Mouse (Mus musculus) forebrain, embryonic 15.5 days (tissue): ENCODE data around the gene Gm5773. TPM values are rescaled to one million over a fixed set of nuclear protein-coding genes. Genes with fewer than 3 reads are reported as not detected.
A peak's percentile ranks its signal among the peaks of the same experiment; 100 is the strongest.
"Not testable (repeated sequence)": the region's sequence is repeated elsewhere in the genome, so short reads cannot be mapped to it uniquely, and the experiment has no call there.

Source experiments
- ATAC-seq: fragments of 200-750 bp; cut with Nextera tagmentation; replicated peaks from 2 replicates; pipeline ENCODE4 v1.8.0; 2017; ENCODE audit warnings: mild to moderate bottlenecking, moderate TSS enrichment, moderate library complexity
- H3K27ac ChIP-seq: fragments of 300-500 bp; sonication (generic); replicated peaks from 2 replicates; pipeline ENCODE4 v1.5.1; 2015; ENCODE audit warnings: mild to moderate bottlenecking, inconsistent platforms
- H3K27me3 ChIP-seq: fragments of 300-500 bp; sonication (generic); 2 replicates; pipeline ENCODE4 v1.6.1; 2015; ENCODE audit warnings: inconsistent platforms
- H3K36me3 ChIP-seq: fragments of 300-500 bp; sonication (generic); 2 replicates; pipeline ENCODE4 v1.6.1; 2015; ENCODE audit warnings: mild to moderate bottlenecking, inconsistent platforms
- H3K4me1 ChIP-seq: fragments of 300-500 bp; sonication (generic); 2 replicates; pipeline ENCODE4 v1.6.1; 2015; ENCODE audit warnings: inconsistent platforms
- H3K4me2 ChIP-seq: fragments of 300-500 bp; sonication (generic); replicated peaks from 2 replicates; pipeline ENCODE4 v1.6.1; 2015; ENCODE audit warnings: mild to moderate bottlenecking, inconsistent platforms
- H3K4me3 ChIP-seq: fragments of 300-500 bp; sonication (generic); 2 replicates; pipeline ENCODE4 v1.5.1; 2015; ENCODE audit warnings: mild to moderate bottlenecking, inconsistent platforms
- H3K9ac ChIP-seq: fragments of 300-500 bp; sonication (generic); replicated peaks from 2 replicates; pipeline ENCODE4 v1.6.1; 2015; ENCODE audit warnings: mild to moderate bottlenecking, inconsistent platforms
- H3K9me3 ChIP-seq: fragments of 300-500 bp; sonication (generic); 2 replicates; pipeline ENCODE4 v1.6.1; 2016; ENCODE audit warnings: inconsistent platforms
- WGBS: fragments of 180-500 bp; shearing (Covaris S2); methylation state at CpG from one replicate; pipeline ENCODE4 v1.1.7; 2015; ENCODE audit warnings: mixed read lengths; 5-methylcytosine and 5-hydroxymethylcytosine counted together
- polyA plus RNA-seq: library from polyadenylated mRNA; unstranded; fragments of >200 nt; fragmentation: Nextera tagmentation; extraction: Ambion mirVana; gene quantifications from 2 replicates; pipeline ENCODE4 v1.2.1, GENCODE M21; 2015

Gm5773 gene
- not detected in 2 replicates for polyA plus RNA-seq

DNA sequence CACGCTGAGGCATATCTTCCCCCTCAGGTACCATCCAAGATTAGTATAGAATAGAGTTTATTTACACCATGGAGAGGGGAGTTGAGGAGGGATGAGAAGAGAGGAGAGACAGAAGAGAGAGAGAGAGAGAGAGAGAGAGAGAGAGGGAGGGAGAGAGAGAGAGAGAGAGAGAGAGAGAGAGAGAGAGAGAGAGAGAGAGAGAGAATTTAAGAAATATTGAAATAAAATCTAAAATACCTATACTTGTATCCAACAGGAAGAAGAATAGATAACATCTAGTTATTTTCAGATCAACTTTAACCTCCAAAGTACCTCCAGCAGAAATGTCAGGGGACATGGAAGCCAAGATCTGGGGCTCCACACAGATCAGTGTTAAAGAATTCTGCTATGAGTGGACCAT, at the start of gene Gm5773:
Gene Gm5773 (plus strand): TSS at position 301 of the 400 bp plus-strand sequence.
- H3K4me1 ChIP-seq, H3K4me3 ChIP-seq, H3K9ac ChIP-seq, H3K36me3 ChIP-seq, H3K27ac ChIP-seq, H3K27me3 ChIP-seq, ATAC-seq, H3K4me2 ChIP-seq, H3K9me3 ChIP-seq: not testable (repeated sequence)
- 68% methylated on average over 1 of the region's 1 CpGs for WGBS

DNA sequence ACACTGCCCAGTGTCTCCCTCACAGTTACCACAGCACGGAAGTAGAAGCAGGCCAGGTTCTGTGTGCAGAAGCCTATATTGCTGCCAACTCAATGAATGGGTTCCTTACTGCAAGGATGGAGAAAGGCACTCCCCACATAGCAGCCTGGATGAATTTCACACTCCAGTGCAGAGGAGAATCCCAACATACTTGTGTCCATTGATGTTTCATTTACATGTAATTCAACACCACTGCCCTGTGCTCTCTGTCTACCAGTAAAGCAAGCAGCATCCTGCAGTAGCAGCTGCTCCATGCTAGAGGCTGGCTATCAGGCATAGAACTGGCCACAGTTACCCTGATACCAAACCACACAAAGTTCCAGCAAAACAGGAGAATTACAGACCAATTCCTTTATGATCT, 27.3 kb upstream of the Gm5773 start:
- WGBS = 93% methylated on average over 1 of the region's 1 CpGs

DNA sequence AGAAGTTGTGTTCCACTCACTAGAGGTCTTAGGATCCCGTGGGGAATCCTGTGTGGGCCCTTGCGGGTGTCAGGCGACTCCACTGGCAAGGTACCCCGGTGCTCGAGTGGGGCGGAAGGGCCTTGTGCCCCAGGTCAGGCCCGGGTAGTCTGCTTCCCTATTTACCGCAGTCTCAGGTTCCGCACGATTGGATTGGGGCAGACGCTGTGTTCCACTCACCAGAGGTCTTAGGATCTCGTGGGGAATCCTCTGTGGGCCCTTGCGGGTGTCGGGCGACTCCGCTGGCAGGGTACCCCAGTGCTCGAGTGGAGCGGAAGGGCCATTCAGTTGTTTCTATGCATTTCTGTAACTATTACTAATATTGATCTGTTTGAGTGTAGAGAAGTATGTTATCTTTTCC, 18.8 kb upstream of the Gm5773 start:
- WGBS = 92% methylated on average over 18 of the region's 18 CpGs
- H3K27me3 ChIP-seq, H3K4me1 ChIP-seq, H3K36me3 ChIP-seq, H3K9me3 ChIP-seq, H3K27ac ChIP-seq, H3K9ac ChIP-seq, H3K4me2 ChIP-seq, H3K4me3 ChIP-seq, ATAC-seq: not testable (repeated sequence)

More for the DNA sequence above, 27.3 kb upstream of the Gm5773 start:
- not testable (repeated sequence) for H3K27me3 ChIP-seq, H3K4me3 ChIP-seq, ATAC-seq, H3K4me2 ChIP-seq, H3K4me1 ChIP-seq, H3K36me3 ChIP-seq, H3K9me3 ChIP-seq, H3K9ac ChIP-seq, H3K27ac ChIP-seq

DNA sequence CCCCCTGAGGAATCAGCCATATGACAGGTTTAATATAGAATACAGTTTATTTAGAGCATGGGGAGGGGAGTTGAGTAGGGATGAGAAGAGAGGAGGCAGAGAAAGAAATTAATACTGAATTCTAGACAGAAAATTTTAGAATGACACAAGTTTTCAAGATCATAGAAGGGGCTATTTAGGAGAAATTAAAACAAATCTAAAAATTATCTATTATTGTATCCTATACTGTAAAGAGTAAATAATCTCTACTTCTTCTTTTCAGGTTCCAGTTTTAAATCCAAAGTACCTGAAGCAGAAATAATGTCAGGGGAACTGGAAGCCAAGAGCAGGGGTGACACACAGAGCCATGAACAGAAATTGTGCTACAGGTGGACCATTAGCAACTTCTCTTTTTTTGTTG, 23.3 kb downstream of the Gm5773 start, which contains the start of gene Tdpoz4:
Gene Tdpoz4 (plus strand): TSS at position 301 of the 400 bp plus-strand sequence.
- not testable (repeated sequence) for ATAC-seq, H3K4me3 ChIP-seq, H3K36me3 ChIP-seq, H3K27ac ChIP-seq, H3K4me1 ChIP-seq, H3K9ac ChIP-seq, H3K9me3 ChIP-seq, H3K4me2 ChIP-seq, H3K27me3 ChIP-seq

DNA sequence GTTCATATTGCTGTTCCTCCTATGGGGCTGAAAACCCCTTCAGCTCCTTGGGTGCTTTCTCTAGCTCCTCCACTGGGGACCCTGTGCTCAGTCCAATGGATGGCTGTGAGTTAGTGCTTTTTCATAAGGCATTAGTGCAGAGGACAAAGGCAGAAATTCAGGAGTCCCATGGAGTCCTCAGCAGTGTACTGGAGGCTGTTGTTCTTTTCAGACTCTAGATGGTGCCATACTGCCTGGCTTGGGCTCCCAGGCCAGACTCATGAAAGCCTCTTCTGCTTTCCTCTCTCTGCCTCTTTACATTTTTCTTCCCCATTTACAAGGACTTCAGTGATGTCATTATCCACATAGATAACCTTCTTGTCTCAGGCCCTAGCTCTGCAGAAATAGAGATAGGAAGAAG, 40.5 kb downstream of the Gm5773 start:
- H3K9ac ChIP-seq, H3K4me1 ChIP-seq, H3K4me2 ChIP-seq, H3K27me3 ChIP-seq, H3K9me3 ChIP-seq, H3K36me3 ChIP-seq, H3K4me3 ChIP-seq, H3K27ac ChIP-seq: not testable (repeated sequence)
- ATAC-seq = 0 out of 2 replicates have a peak, but pooled peaks have one; percentile 51

Other genes with a start within 250 kb of the Gm5773 start
- gene S100a10, start 217.9 kb upstream of the Gm5773 start, polyA plus RNA-seq = 114 and 115 TPM in 2 replicates
- not detected in 2 replicates for gene Tdpoz2, start 120.3 kb upstream of the Gm5773 start, polyA plus RNA-seq
- gene Tdpoz1, start 96.7 kb upstream of the Gm5773 start, polyA plus RNA-seq = not detected in 2 replicates
- gene Gm37596, start 79.9 kb upstream of the Gm5773 start, polyA plus RNA-seq = not detected in 2 replicates
- not detected in 2 replicates for gene Tdpoz4, start 23.4 kb downstream of the Gm5773 start, polyA plus RNA-seq
- gene Tdpoz3, start 53.0 kb downstream of the Gm5773 start, polyA plus RNA-seq = not detected in 2 replicates
- gene Gm9117, start 170.5 kb downstream of the Gm5773 start, polyA plus RNA-seq = not detected in 2 replicates
- not detected in 2 replicates for gene Tdpoz5, start 188.3 kb downstream of the Gm5773 start, polyA plus RNA-seq